Mouse (Mus musculus): Measurements from ENCODE around the gene Apoc1.

Apoc1 gene

GRCm38 (mm10) chr7:19682979-19683378 is 9.5 kb downstream of the Apoc1 start:
- no peak for DNase-seq

GRCm38 (mm10) chr7:19681202-19681694 is 11.2 kb downstream of the Apoc1 start, which contains the start of the genes Gm44805 and Apoc4:
TSS of gene Gm44805 (minus strand) at chr7:19681423.
TSS of gene Apoc4 (minus strand) at chr7:19681479.
- DNase-seq, result no peak

- no peak for DNase-seq
Measured at GRCm38 (mm10) chr7:19680702-19681101, 11.8 kb downstream of the Apoc1 start.

GRCm38 (mm10) chr7:19678901-19679300 is 13.6 kb downstream of the Apoc1 start:
- DNase-seq, result no peak

GRCm38 (mm10) chr7:19677872-19678271 is 14.6 kb downstream of the Apoc1 start, which contains the start of gene Apoc2:
TSS of gene Apoc2 (minus strand) at chr7:19677941.
- DNase-seq, result no peak

- no peak for DNase-seq
Measured at GRCm38 (mm10) chr7:19676662-19677061, 15.8 kb downstream of the Apoc1 start.

GRCm38 (mm10) chr7:19675824-19676223 is 16.6 kb downstream of the Apoc1 start:
- DNase-seq, result no peak

- DNase-seq, result no peak
Measured at GRCm38 (mm10) chr7:19673083-19673699, 19.3 kb downstream of the Apoc1 start.

- no peak for DNase-seq
Measured at GRCm38 (mm10) chr7:19671511-19671910, 20.9 kb downstream of the Apoc1 start.

- peak; percentile 92 for DNase-seq
Measured at GRCm38 (mm10) chr7:19668947-19669721, 23.3 kb downstream of the Apoc1 start.

- no peak for DNase-seq
Measured at GRCm38 (mm10) chr7:19667434-19667833, 25.0 kb downstream of the Apoc1 start.

- DNase-seq, result no peak
Measured at GRCm38 (mm10) chr7:19666750-19667149, 25.7 kb downstream of the Apoc1 start.

- peak; percentile 96 for DNase-seq
Measured at GRCm38 (mm10) chr7:19664955-19665841, 27.3 kb downstream of the Apoc1 start, which contains the start of gene Clptm1. TSS of gene Clptm1 (minus strand) at chr7:19665033.

- no peak for DNase-seq
Measured at GRCm38 (mm10) chr7:19664455-19664954, 28.0 kb downstream of the Apoc1 start.

GRCm38 (mm10) chr7:19663940-19664339 is 28.5 kb downstream of the Apoc1 start:
- DNase-seq, result peak; percentile 20

GRCm38 (mm10) chr7:19652614-19653013 is 39.8 kb downstream of the Apoc1 start:
- DNase-seq, result no peak

- peak; percentile 24 for DNase-seq
Measured at GRCm38 (mm10) chr7:19651063-19651786, 41.2 kb downstream of the Apoc1 start.

- DNase-seq, result no peak
Measured at GRCm38 (mm10) chr7:19641223-19641622, 51.2 kb downstream of the Apoc1 start.
